Mouse (Mus musculus) kidney, adult 2 months (tissue): ENCODE data around the gene Recql5. TPM values are rescaled to one million over a fixed set of nuclear protein-coding genes. Genes with fewer than 3 reads are reported as not detected.

Source experiments
- DNase-seq: peaks from one replicate; pipeline ENCODE4 v3.0.0; 2021
- H3K27ac ChIP-seq: fragments of 200-500 bp; 2 replicates; pipeline ENCODE4 v1.5.1; 2012; ENCODE audit warnings: low read depth, low read length, control low read depth, inconsistent platforms; ENCODE audit not compliant: insufficient read depth
- H3K27me3 ChIP-seq: fragments of 200-500 bp; replicated peaks from 2 replicates; pipeline ENCODE4 v1.6.1; 2012; ENCODE audit warnings: mild to moderate bottlenecking, moderate library complexity, low read length, inconsistent platforms; ENCODE audit not compliant: control insufficient read depth, insufficient read depth
- H3K36me3 ChIP-seq: fragments of 200-500 bp; 2 replicates; pipeline ENCODE4 v1.6.1; 2012; ENCODE audit warnings: mild to moderate bottlenecking, moderate library complexity, low read length, inconsistent platforms; ENCODE audit not compliant: control insufficient read depth, insufficient read depth
- H3K4me1 ChIP-seq: fragments of 200-500 bp; 2 replicates; pipeline ENCODE4 v1.6.1; 2011; ENCODE audit warnings: low read length; ENCODE audit not compliant: control insufficient read depth, insufficient read depth
- H3K4me3 ChIP-seq: fragments of 200-500 bp; 2 replicates; pipeline ENCODE4 v1.5.1; 2011; ENCODE audit warnings: mild to moderate bottlenecking, low read depth, low read length, control low read depth; ENCODE audit not compliant: insufficient read depth
- CTCF ChIP-seq: fragments of 200-500 bp; conservative IDR thresholded peaks from 2 replicates; pipeline ENCODE4 v1.5.1; 2011; ENCODE audit warnings: low read depth, mild to moderate bottlenecking, control low read depth, low read length, moderate library complexity, mixed read lengths; ENCODE audit not compliant: insufficient read depth, insufficient read length
- POLR2A ChIP-seq: fragments of 200-500 bp; IDR thresholded peaks from one replicate; pipeline ENCODE4 v1.6.1; 2011; ENCODE audit warnings: low read depth, low read length, control low read depth
- WGBS: fragments of 180-500 bp; shearing (Covaris S2); methylation state at CpG from one replicate; pipeline ENCODE4 v1.1.7; 2018; 5-methylcytosine and 5-hydroxymethylcytosine counted together
- polyA plus RNA-seq: library from polyadenylated mRNA; depleted of rRNA; stranded (reverse); fragments of >200 nt; gene quantifications from 2 replicates; pipeline ENCODE4 v1.2.3, GENCODE M21; 2012

Recql5 gene
- polyA plus RNA-seq, 1 experiment = 16.9 TPM

DNA sequence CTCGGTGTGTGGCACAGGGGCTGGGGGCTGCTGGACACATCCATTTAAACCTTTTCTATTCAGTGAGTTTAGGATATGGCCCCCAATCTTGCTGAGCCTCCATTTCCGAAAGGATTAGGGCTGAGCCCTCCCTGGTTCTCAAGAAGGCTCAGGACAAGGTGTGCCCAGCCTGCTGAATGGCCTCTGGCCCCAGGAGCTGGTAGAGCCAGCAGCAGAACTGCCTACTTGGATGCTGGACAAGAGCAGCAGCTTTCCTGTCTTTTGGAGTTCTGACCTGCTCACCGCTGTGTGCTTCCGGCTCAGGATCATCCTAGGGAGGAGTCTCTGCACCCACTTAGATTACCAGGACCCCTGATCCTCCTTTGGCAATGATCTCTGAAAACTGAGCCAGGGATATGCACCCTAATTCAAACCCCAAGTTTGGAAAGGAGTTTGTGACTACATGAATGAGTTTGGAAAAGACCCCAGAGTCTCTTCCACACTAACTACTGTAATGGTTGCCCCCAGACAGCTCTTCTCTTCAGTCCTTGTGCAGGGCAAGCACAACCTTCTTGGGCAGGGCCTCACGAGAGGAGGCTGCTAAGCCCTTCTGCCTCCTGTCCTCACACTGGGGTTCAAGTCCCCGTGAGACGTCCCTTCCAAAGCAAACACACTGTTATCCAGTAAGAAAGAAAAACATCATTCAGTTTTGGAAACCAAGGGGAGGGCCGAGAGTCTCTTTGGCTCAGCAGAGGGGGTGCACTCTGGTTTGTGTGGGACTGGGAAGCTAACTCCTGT, 32.5 kb downstream of the Recql5 start:
- peak overlapping the region; percentile 98 for H3K27ac ChIP-seq
- H3K27me3 ChIP-seq = no peaks in the 10 kb centered on the region
- H3K4me1 ChIP-seq = peaks cover 48% of the 10 kb centered on the region
- TF ChIP-seq POLR2A (no peak), CTCF (no peak)
- 44% methylated on average over 8 of the region's 8 CpGs for WGBS
- no peaks in the 10 kb centered on the region for H3K36me3 ChIP-seq
- peak; percentile 77 for DNase-seq
- peak overlapping the region; percentile 57 for H3K4me3 ChIP-seq

DNA sequence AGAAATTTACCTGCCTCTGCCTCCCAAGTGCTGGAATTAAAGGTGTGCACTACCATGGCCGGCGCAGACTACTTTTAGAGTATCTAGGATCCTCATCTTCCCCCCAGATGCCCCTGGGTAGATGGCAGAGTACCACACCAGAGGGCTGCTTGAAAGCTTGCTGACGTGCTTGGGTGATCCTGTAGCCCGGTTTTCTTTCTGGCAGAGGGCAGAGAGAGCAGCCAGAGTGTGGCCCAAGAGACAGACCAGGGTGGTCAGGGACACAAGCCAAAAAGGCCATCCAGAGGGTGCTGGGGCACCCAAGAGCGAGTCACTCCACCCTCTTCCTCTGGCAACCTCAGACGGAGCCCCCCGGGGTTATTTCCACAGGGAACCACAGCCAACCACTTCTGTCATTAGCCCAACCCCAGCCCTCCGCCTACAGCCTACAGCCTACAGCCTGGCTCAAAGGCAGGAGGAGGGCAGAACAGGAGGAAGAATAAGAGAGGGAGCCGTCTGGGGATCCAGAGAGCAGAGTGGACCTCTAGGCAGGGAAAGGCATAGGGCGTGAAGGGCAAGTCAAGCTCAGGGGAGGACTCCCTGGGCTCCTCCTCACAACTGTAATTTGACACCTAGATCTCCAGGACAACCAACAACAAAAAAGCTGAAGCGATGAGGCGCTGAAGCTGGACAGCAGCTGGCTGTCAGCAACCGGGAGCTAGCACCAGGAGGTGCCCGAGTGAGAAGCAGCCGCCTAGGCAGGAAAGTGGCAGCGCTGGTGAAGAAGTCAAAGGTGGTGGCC, 33.6 kb downstream of the Recql5 start, which contains the start of gene Smim5:
Gene Smim5 (plus strand): TSS at position 481 of the 781 bp plus-strand sequence.
- WGBS = 22% methylated on average over 16 of the region's 16 CpGs
- Histone ChIP-seq H3K27ac (peak within 1 kb of the TSS; percentile 98), H3K4me1 (peaks cover 37% of the 10 kb centered on the region), H3K4me3 (peak within 1 kb of the TSS; percentile 57), H3K27me3 (no peaks in the 10 kb centered on the region), H3K36me3 (no peaks in the 10 kb centered on the region)
- TF ChIP-seq POLR2A = peak; percentile 67
- no peak for TF ChIP-seq CTCF
- DNase-seq = peak; percentile 92

DNA sequence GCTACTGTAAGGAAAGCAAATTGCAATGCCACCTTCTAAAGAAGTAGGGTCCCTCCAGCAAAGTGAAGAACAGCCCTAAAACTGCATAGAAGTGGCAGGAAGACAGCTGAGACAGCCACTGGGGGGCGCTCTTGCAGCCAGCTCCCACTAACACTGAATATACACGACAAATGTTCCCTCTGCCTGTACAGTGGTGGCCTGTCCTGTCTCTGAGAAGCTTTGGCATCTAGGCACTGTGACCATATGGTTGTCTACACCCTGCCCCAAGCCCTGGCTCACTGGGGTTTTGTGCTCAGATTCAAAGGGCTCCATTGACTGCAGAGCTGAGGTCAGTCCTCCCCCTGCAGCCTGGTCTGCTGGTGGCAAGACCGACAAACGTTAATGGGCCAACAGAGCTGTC, 34.4 kb downstream of the Recql5 start:
- Histone ChIP-seq H3K27ac (peak overlapping the region; percentile 98), H3K4me3 (no peak overlapping the region), H3K4me1 (peaks cover 29% of the 10 kb centered on the region), H3K36me3 (no peaks in the 10 kb centered on the region), H3K27me3 (no peaks in the 10 kb centered on the region)
- 18% methylated on average over 4 of the region's 4 CpGs for WGBS
- peak; percentile 54 for DNase-seq
- TF ChIP-seq CTCF = peak; percentile 68
- no peak for TF ChIP-seq POLR2A

DNA sequence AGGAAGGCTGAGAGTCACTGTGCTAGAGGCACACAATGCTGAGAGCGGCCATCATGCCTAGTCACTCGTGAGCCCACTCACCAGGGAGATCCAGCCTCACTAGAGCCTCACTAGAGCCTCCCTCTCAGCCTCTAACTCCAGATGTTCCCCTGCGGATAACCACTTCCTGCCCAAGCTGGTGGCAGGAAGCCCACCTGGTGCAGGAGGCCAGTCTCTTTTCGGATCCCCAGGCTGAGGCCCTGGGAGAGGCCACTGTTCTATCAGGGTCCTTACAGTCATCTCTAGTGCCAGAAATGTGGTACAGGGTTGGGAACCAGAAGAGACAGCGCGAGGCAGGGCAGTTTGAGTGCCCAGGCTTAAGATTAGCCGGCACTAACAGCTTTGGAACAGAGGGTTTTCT, 34.8 kb downstream of the Recql5 start:
- H3K27me3 ChIP-seq = no peaks in the 10 kb centered on the region
- no peak overlapping the region for H3K4me3 ChIP-seq
- no peaks in the 10 kb centered on the region for H3K36me3 ChIP-seq
- no peak for DNase-seq
- no peak for TF ChIP-seq CTCF
- TF ChIP-seq POLR2A = no peak
- peaks cover 25% of the 10 kb centered on the region for H3K4me1 ChIP-seq
- WGBS = 81% methylated on average over 7 of the region's 7 CpGs
- H3K27ac ChIP-seq = no peak overlapping the region

DNA sequence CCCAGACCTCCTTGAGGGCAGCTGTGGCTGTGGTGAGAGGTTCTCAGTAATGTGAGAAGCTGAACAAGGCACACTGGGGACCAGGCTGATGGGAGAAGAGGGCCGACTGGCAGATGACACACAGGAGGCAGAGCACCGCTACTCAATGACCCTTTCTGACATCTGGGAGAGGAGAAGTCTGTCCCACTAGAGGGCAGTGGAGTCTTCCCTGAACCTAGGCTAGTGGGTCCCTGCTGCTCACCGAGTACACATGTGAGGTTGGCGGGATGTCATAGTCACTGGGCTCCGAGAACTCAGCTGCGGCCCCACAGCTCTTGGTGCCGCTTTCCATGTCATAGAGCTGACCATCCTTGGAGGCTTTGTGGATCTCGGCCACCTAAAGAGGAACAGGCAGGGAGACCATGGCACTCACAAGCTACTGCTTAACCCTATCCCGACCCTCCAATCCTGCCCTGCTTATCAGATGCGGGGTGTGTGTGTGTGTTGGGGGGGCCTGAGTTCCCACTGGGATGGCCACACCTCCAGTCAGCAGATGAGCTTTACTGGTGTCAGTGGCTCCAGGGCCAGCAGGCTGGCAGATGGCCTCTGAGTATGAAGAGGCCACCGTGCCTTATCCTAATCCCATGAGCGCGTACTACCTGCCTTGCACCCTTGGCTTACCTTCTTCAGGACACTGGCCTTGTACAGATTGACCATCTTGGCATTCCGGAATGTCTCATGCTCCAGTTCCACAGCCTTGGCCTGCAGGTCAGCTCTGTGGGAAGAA, 38.3 kb downstream of the Recql5 start:
- Histone ChIP-seq H3K27me3 (no peaks in the 10 kb centered on the region), H3K4me1 (peaks cover 5% of the 10 kb centered on the region; the same call in 1 of the 2 replicates), H3K27ac (no peak overlapping the region), H3K36me3 (no peaks in the 10 kb centered on the region), H3K4me3 (no peak overlapping the region)
- 76% methylated on average over 14 of the region's 14 CpGs for WGBS
- TF ChIP-seq CTCF (peak; percentile 61; the same call in 1 of the 2 replicates), POLR2A (no peak)
- DNase-seq = peak; percentile 54

DNA sequence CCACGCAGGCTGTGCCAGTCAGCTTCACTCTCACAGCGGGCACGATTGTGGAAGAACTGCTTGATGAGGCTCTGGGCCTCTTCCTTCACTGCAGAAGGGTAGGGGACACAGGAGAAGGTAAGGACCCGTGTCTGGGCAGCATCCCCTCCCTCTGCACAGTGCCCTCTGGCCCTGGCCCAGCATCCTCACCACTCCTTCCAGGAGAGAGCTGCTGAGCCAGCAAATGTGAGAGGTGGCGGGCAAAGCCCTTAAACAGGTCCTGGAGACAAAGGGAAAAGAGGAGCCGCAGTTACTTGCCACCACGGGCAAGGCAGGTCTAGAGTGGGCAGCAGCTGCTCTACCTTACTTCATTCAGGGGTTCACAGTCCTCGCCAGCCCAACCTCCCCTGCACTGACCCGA, 40.2 kb downstream of the Recql5 start:
- peak; percentile 48 for DNase-seq
- H3K4me3 ChIP-seq = no peak overlapping the region
- H3K4me1 ChIP-seq = no peaks in the 10 kb centered on the region
- no peak overlapping the region for H3K27ac ChIP-seq
- WGBS = 78% methylated on average over 9 of the region's 9 CpGs
- TF ChIP-seq CTCF = no peak
- no peak for TF ChIP-seq POLR2A
- H3K27me3 ChIP-seq = no peaks in the 10 kb centered on the region
- H3K36me3 ChIP-seq = no peaks in the 10 kb centered on the region
